Mouse (Mus musculus) forebrain, embryonic 10.5 days (tissue): ENCODE data around the gene Pde4a. TPM values are rescaled to one million over a fixed set of nuclear protein-coding genes. Genes with fewer than 3 reads are reported as not detected.
"Not testable (repeated sequence)": the region's sequence is repeated elsewhere in the genome, so short reads cannot be mapped to it uniquely, and the experiment has no call there.

ENCODE experiments used
- DNase-seq: peaks from one replicate; pipeline ENCODE4 v3.0.0-alpha.2; 2017; ENCODE audit warnings: low spot score; ENCODE audit errors: extremely low spot score
- H3K27ac ChIP-seq: fragments of 300-500 bp; sonication (generic); 2 replicates; pipeline ENCODE4 v1.5.1; 2016; ENCODE audit warnings: mild to moderate bottlenecking
- H3K27me3 ChIP-seq: fragments of 300-500 bp; sonication (generic); 2 replicates; pipeline ENCODE4 v1.6.1; 2016; ENCODE audit warnings: mild to moderate bottlenecking; ENCODE audit not compliant: poor library complexity, severe bottlenecking
- H3K36me3 ChIP-seq: fragments of 300-500 bp; sonication (generic); replicated peaks from 2 replicates; pipeline ENCODE4 v1.6.1; 2016; ENCODE audit warnings: mild to moderate bottlenecking, moderate library complexity
- H3K4me1 ChIP-seq: fragments of 300-500 bp; sonication (generic); 2 replicates; pipeline ENCODE4 v1.6.1; 2016
- H3K4me3 ChIP-seq: fragments of 300-500 bp; sonication (generic); 2 replicates; pipeline ENCODE4 v1.5.1; 2016; ENCODE audit warnings: mild to moderate bottlenecking, moderate library complexity
- H3K9me3 ChIP-seq: fragments of 300-500 bp; sonication (generic); 2 replicates; pipeline ENCODE4 v1.6.1; 2016; ENCODE audit warnings: mild to moderate bottlenecking, moderate library complexity
- WGBS: fragments of 180-500 bp; shearing (Covaris S2); methylation state at CpG from one replicate; pipeline ENCODE4 v1.1.7; 2016; 5-methylcytosine and 5-hydroxymethylcytosine counted together
- polyA plus RNA-seq: library from polyadenylated mRNA; unstranded; fragments of >200 nt; fragmentation: Nextera tagmentation; extraction: Ambion mirVana; gene quantifications from 2 replicates; pipeline ENCODE4 v1.2.1, GENCODE M21; 2016

Gene Pde4a
- polyA plus RNA-seq, 1 experiment from 2014 or later = 4.3 TPM

GRCm38 (mm10) chr9:21220490-21221382, 55.2 kb downstream of the Pde4a start:
- Histone ChIP-seq H3K9me3 (peaks cover 11% of the 10 kb centered on the region), H3K4me1 (peaks cover 34% of the 10 kb centered on the region), H3K27me3 (peaks cover 29% of the 10 kb centered on the region), H3K36me3 (no peaks in the 10 kb centered on the region), H3K4me3 (peak overlapping the region; percentile 36), H3K27ac (0 out of 2 replicates have a peak overlapping the region, but pooled peaks have one; percentile 44)
- 15% methylated on average over 21 of the region's 21 CpGs for WGBS
- DNase-seq = peak; percentile 89

DNA sequence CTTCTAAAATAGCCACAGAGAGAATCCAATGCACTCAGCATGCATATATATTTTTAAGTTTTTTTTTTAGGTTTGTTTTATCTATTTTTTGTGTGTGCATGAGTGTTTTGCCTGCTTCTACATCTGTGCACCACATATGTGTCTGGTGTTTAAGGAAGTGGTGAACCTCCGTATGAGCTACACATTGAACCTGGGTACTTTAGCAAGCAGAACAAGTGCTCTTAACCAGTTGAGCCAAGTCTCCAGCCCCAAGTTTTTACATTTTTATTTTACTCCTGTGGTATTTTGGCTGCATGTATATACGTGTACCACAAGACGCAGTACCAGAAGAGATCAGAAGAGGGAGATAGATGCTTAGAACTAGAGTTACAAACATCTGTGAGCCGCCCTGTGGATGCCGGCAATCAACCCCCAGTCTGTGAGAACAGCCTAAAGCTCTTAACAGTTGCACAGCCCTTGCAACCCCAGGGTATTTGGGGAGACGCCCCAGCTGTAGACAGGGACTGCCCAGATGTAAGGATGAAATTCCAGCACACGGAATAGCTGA, 55.9 kb downstream of the Pde4a start:
- no peak for DNase-seq
- peaks cover 27% of the 10 kb centered on the region for H3K4me1 ChIP-seq
- 19% methylated on average over 7 of the region's 7 CpGs for WGBS
- H3K27ac ChIP-seq = no peak overlapping the region
- H3K4me3 ChIP-seq = peak overlapping the region; percentile 36; the same call in 1 of the 2 replicates
- peaks cover 11% of the 10 kb centered on the region for H3K9me3 ChIP-seq
- no peaks in the 10 kb centered on the region for H3K36me3 ChIP-seq
- peaks cover 35% of the 10 kb centered on the region for H3K27me3 ChIP-seq

DNA sequence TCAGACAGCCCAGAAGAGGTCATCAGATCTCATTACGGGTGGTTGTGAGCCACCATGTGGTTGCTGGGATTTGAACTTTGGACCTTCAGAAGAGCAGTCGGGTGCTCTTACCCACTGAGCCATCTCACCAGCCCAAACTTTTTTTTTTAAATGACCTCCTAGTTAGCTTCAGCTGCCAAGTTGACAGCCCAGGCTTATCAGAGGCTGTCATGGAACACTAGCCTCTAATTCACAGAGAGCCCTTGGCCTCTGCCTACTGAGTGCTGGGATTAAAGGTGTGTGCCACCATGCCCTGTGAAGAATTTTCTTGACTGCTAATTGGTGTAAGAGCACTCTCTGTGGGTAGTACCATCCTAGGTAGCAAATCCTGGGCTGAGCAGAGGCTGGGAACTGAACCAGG, 58.0 kb downstream of the Pde4a start:
- DNase-seq, H3K4me3 ChIP-seq, H3K27ac ChIP-seq, H3K36me3 ChIP-seq: not testable (repeated sequence)
- Histone ChIP-seq H3K27me3 (peaks cover 43% of the 10 kb centered on the region), H3K9me3 (peaks cover 11% of the 10 kb centered on the region), H3K4me1 (peaks cover 34% of the 10 kb centered on the region)
- WGBS = 93% methylated on average over 2 of the region's 2 CpGs

DNA sequence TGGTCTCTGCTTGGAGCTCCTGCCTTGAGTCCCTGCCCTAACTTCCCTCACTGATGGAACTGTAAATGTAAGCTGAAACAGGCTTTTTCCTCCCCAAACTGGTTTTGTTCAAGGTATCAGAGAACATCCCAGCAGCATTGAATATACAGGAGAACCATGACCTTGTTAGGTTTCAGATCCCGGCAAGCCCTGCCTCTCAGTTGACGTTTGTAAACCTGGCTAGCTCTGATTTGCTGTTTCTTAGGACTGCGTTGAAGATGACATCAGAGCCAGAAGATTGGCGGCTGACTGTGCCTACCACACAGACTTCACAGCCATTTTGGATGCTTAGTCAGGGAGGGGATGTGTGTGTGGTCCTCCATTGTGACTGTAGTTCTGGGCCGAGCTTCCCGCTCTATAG, 58.4 kb downstream of the Pde4a start:
- H3K4me1 ChIP-seq = peaks cover 35% of the 10 kb centered on the region
- peaks cover 2% of the 10 kb centered on the region for H3K36me3 ChIP-seq
- H3K4me3 ChIP-seq = no peak overlapping the region
- no peak for DNase-seq
- WGBS = 92% methylated on average over 6 of the region's 6 CpGs
- peaks cover 47% of the 10 kb centered on the region for H3K27me3 ChIP-seq
- no peak overlapping the region for H3K27ac ChIP-seq
- peaks cover 11% of the 10 kb centered on the region for H3K9me3 ChIP-seq

- Histone ChIP-seq H3K4me1 (peaks cover 35% of the 10 kb centered on the region), H3K4me3 (peak overlapping the region; percentile 38), H3K9me3 (peaks cover 11% of the 10 kb centered on the region), H3K36me3 (peaks cover 11% of the 10 kb centered on the region), H3K27ac (0 out of 2 replicates have a peak overlapping the region, but pooled peaks have one; percentile 40), H3K27me3 (peaks cover 50% of the 10 kb centered on the region)
- WGBS = 24% methylated on average over 26 of the region's 26 CpGs
- DNase-seq = no peak
Measured at GRCm38 (mm10) chr9:21224576-21225414, 59.3 kb downstream of the Pde4a start.

DNA sequence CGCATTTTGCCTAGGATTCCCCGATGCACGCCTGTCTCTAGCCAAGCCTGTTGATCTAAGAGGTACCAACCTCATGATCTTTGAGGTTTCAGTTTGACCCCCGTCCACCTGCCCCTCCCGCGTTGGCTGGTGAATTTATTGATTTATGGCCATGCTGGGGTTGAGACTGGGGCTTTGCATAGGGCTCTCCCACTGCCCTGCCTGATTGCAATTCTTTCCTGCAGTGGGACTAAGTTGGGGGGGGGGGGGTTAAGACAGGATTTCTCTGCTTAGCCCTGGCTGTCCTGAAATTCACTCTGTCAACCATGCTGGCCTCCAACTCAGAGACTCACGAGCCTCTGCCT, 59.9 kb downstream of the Pde4a start:
- Histone ChIP-seq H3K4me3 (peak overlapping the region; percentile 38), H3K27me3 (peaks cover 50% of the 10 kb centered on the region), H3K4me1 (peaks cover 35% of the 10 kb centered on the region), H3K36me3 (peaks cover 17% of the 10 kb centered on the region), H3K9me3 (peaks cover 11% of the 10 kb centered on the region), H3K27ac (0 out of 2 replicates have a peak overlapping the region, but pooled peaks have one; percentile 40)
- WGBS = 21% methylated on average over 7 of the region's 7 CpGs
- no peak for DNase-seq

DNA sequence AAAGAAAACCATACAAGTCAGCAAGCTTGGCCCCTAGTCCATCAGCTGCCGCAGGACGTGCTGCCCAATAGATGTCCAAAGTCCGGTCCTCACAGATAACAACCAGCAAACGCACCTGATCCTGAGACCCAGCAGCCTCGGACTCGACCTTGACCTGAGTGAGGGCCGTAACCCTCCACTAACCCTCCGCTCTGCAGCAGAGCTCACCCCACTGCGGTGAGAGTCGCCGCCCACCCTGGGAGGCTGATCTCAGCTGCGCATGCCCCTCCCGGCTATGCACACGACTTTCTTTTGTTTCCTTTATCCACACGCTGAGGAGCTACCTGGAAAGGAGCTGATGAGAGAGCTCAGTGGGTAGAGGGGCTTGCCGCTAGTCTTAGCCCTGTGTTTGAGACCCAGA, 61.8 kb downstream of the Pde4a start:
- H3K27ac ChIP-seq = peak overlapping the region; percentile 77
- peak overlapping the region; percentile 39 for H3K4me3 ChIP-seq
- peaks cover 50% of the 10 kb centered on the region for H3K27me3 ChIP-seq
- H3K36me3 ChIP-seq = peaks cover 36% of the 10 kb centered on the region
- peak; percentile 42 for DNase-seq
- H3K9me3 ChIP-seq = peaks cover 11% of the 10 kb centered on the region
- WGBS = 13% methylated on average over 16 of the region's 16 CpGs
- H3K4me1 ChIP-seq = peaks cover 33% of the 10 kb centered on the region

DNA sequence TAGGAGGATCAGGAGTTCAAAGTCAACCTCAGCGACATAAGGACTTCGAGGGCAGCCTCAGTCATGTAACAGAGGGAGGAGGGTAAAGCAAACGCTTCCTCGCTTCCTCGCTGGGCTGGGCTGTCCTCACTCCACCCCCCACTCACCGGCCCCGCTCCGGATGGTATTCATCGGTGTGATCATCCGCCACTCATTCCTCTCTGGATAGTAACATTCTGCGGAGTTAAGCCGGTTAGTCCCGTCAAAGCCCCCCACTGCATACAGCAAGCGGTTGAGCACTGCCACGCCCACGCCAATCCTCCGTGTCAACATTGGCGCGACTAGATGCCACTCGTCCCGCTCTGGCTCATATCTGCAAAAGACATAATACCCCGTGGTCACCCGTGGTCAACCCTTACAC, 66.0 kb downstream of the Pde4a start:
- H3K4me1 ChIP-seq = peaks cover 24% of the 10 kb centered on the region
- no peaks in the 10 kb centered on the region for H3K9me3 ChIP-seq
- no peak for DNase-seq
- no peak overlapping the region for H3K27ac ChIP-seq
- WGBS = 55% methylated on average over 23 of the region's 23 CpGs
- H3K36me3 ChIP-seq = peaks cover 78% of the 10 kb centered on the region
- H3K4me3 ChIP-seq = no peak overlapping the region
- peaks cover 34% of the 10 kb centered on the region for H3K27me3 ChIP-seq

GRCm38 (mm10) chr9:21232867-21233266, 67.4 kb downstream of the Pde4a start:
- H3K9me3 ChIP-seq = no peaks in the 10 kb centered on the region
- H3K36me3 ChIP-seq = peaks cover 85% of the 10 kb centered on the region
- H3K27ac ChIP-seq = no peak overlapping the region
- peaks cover 22% of the 10 kb centered on the region for H3K27me3 ChIP-seq
- 89% methylated on average over 5 of the region's 5 CpGs for WGBS
- no peak overlapping the region for H3K4me3 ChIP-seq
- DNase-seq = no peak
- H3K4me1 ChIP-seq = peaks cover 27% of the 10 kb centered on the region

GRCm38 (mm10) chr9:21233366-21233765, 67.9 kb downstream of the Pde4a start:
- peaks cover 17% of the 10 kb centered on the region for H3K27me3 ChIP-seq
- H3K4me3 ChIP-seq = no peak overlapping the region
- H3K4me1 ChIP-seq = peaks cover 27% of the 10 kb centered on the region
- H3K9me3 ChIP-seq = no peaks in the 10 kb centered on the region
- WGBS = 87% methylated on average over 29 of the region's 29 CpGs
- no peak overlapping the region for H3K27ac ChIP-seq
- peaks cover 85% of the 10 kb centered on the region for H3K36me3 ChIP-seq
- no peak for DNase-seq

GRCm38 (mm10) chr9:21233805-21234204, 68.3 kb downstream of the Pde4a start:
- no peak overlapping the region for H3K27ac ChIP-seq
- H3K4me3 ChIP-seq = no peak overlapping the region
- 0 out of 2 replicates have a peak, but pooled peaks cover under 1% of the 10 kb centered on the region for H3K9me3 ChIP-seq
- no peak for DNase-seq
- peaks cover 84% of the 10 kb centered on the region for H3K36me3 ChIP-seq
- peaks cover 13% of the 10 kb centered on the region for H3K27me3 ChIP-seq
- H3K4me1 ChIP-seq = peaks cover 28% of the 10 kb centered on the region
- WGBS = 80% methylated on average over 28 of the region's 28 CpGs

DNA sequence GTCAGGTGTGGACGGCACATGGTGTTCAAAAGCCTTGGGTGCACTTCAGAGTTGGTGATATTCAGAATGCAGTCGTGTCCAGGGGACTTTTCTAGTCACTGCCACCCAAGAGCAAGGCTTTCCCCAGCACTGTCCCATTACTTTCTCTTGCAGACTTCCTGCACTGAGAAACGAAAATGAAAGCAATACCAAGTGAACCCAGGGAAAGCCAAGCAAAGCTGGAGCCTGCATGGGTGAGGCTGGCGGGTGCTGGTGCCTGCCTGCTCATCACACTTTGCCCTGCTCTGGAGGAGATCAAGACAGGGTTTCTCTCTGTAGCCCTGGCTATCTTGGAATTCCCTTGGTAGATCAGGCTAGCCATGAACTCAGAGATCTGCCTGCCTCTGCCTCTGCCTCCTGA, 69.8 kb downstream of the Pde4a start:
- H3K4me1 ChIP-seq = peaks cover 37% of the 10 kb centered on the region
- DNase-seq = no peak
- no peak overlapping the region for H3K27ac ChIP-seq
- no peak overlapping the region for H3K4me3 ChIP-seq
- 92% methylated on average over 4 of the region's 4 CpGs for WGBS
- H3K27me3 ChIP-seq = peaks cover 18% of the 10 kb centered on the region
- H3K36me3 ChIP-seq = peaks cover 69% of the 10 kb centered on the region
- H3K9me3 ChIP-seq = 0 out of 2 replicates have a peak, but pooled peaks cover 3% of the 10 kb centered on the region
